Mouse (Mus musculus) left cerebral cortex, adult 18-20 months (tissue): Measurements from ENCODE around the gene Nav1. TPM values are rescaled to one million over a fixed set of nuclear protein-coding genes. Genes with fewer than 3 reads are reported as not detected.
A peak's percentile ranks its signal among the peaks of the same experiment; 100 is the strongest.
"Not testable (repeated sequence)": the region's sequence is repeated elsewhere in the genome, so short reads cannot be mapped to it uniquely, and the experiment has no call there.

ENCODE experiments used
- DNase-seq, 2 experiments: peaks; one replicate each; pipeline ENCODE4 v3.0.0; 2021 to 2022; ENCODE audit warnings: low spot score in 2 of 2, mixed read lengths in 1 of 2
- total RNA-seq, 2 experiments: library from RNA; stranded (reverse); gene quantifications; 2 replicates each; pipeline ENCODE4 v1.2.3; 2021

Gene Nav1
- total RNA-seq, 2 experiments from 2014 or later: 42.5 to 48.0 TPM

- no peak for DNase-seq
These were observed 114.7 kb downstream of the Nav1 start for GRCm38 (mm10) chr1:135492406-135492805.

DNA sequence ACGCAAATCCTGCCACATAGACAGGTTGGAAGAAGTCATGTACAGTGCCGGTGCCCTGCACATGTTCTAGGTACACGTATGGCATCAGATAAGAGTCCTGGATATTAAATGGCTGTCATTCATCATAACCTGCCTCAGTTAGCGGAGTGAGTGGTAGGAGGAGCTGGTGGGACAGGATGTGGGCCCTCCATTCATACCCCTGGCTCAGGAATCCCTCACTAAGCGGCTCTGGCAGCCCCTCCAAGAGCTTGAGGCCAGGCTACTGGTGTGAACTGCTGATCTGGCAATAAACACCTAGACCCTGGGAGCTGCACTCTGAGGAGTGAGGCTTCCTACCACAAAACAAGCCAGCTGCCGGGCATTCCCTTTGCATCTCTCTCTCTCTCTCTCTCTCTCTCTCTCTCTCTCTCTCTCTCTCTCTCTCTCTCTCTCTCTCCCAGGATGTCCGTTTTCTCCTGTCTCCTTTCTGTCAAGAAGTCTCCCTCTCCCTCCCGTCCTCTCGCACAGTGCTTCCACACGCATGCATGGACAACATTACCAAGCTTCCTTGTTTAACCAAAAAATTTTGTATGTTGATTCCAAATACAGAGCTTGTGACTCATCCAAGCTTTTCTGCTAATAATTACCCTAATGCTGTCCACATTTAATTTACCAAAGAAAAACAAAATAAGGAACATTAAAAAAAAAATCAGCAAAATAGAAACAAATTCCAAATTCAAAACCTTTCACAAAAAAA lies 116.0 kb downstream of the Nav1 start:
- DNase-seq: no peak

GRCm38 (mm10) chr1:135488879-135489278 lies 118.2 kb downstream of the Nav1 start:
- no peak for DNase-seq

- DNase-seq: no peak
These were observed 121.9 kb downstream of the Nav1 start for GRCm38 (mm10) chr1:135485179-135485578.

DNA sequence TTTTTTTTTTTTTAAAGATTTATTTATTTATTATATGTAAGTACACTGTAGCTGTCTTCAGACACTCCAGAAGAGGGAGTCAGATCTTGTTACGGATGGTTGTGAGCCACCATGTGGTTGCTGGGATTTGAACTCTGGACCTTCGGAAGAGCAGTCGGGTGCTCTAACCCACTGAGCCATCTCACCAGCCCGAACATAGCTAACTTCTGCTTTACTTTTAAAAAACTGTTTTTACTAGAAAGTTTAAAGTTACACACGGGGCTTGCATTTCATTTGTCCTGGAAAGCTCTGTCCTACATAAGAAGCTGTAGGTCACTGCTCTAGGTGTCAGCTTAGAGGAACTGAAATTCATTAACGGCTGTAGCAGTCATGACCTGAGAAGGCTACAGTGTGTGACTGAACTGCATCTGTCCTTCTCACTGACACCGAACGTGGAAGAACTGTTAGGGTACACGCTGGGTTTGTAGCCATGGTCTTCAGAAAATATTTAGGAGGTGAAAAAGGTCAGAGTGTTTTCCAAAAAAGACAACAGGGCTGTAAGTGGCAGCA lies 122.5 kb downstream of the Nav1 start:
- DNase-seq: not testable (repeated sequence)

- no peak for DNase-seq
These were observed 123.1 kb downstream of the Nav1 start for GRCm38 (mm10) chr1:135483971-135484370.

DNA sequence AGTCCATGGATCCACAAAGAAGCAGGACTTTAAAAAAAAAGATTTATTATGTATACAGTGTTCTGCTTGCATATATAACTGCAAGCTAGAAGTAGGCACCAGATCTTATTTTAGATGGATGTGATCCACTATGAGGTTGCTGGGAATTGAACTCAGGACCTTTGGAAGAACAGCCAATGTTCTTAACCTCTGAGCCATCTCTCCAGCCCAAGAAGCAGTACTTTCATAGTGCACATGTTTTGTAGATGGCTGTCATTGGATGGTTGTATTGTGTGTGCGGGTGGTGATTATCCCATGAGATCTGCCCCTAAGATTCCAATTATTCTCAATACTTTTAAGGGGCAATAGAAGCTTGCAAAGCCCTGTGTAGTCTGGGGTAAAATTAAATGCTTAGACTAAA lies 124.4 kb downstream of the Nav1 start:
- no peak for DNase-seq

GRCm38 (mm10) chr1:135481656-135482055 lies 125.4 kb downstream of the Nav1 start:
- no peak for DNase-seq

DNA sequence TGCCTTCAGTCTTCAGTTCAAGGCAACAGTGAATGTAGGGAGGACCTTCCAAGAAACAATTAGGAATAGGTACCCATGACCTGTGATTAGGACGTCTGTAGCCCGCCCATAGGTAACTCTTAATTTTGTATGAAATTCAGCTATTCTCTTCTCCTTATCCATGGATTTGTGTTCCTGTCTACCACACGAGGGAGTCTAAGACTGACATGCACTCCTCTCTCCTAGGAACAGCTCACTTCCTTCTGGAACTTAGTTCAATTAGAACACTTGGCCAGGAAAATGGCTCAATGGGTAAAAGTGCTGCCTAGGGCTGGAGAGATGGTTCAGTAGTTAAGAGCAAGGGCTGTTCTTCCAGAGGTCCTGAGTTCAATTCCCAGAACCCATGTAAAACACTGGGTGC lies 126.3 kb downstream of the Nav1 start:
- no peak for DNase-seq

GRCm38 (mm10) chr1:135475571-135475895 lies 131.6 kb downstream of the Nav1 start:
- DNase-seq: no peak

DNA sequence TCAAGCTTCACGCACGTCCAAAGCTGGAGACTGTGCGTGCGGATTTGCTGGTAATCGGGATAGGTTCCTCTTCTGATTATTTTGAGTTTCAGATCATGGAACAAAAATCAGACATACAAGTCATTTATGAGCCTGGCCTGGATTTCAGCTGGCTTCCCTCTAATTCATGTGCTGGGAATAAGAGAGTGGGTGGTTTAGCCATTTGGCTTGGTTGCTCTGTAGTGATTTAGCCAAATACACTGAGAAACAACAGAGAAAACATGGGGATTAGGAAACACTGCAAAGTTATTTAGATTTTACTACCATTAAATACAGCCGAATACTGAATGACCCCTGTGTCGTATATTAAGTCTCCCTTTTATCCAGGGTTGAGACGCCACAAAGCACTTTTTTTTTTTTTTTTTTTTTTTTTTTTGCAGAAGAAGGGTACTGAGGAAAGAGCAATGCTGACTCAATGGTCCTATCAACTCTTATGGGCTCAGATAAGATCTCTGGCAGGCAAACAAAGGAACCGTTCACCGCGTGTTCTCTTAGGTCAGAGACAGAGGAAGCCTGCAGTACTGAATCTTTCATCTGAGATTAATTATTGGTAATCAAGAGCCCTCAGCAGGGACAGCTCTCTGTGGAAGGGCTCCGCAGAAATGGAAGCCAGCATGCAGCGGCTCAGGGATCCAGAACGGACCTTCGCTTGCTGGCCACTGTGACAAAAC lies 132.1 kb downstream of the Nav1 start:
- no peak for DNase-seq

DNA sequence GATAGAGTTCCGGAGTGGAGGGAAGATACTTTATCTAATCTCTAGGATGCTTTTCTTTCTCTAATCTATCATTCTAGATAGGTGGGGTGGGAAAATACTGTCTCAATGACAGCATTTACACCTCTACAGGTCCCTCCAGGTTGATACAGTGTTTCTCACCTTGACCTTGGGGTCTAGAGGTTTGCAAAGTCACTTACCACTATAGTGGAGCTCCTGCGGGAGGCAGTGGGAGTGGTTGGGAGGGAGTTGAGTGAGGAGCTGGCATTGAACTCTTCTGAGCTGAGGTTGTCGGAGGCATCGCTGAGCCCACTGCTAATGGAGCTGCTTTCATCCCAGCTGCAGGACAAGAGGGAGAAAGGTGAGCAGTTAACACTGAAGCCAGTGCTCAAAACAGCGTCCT lies 134.6 kb downstream of the Nav1 start:
- no peak for DNase-seq

DNA sequence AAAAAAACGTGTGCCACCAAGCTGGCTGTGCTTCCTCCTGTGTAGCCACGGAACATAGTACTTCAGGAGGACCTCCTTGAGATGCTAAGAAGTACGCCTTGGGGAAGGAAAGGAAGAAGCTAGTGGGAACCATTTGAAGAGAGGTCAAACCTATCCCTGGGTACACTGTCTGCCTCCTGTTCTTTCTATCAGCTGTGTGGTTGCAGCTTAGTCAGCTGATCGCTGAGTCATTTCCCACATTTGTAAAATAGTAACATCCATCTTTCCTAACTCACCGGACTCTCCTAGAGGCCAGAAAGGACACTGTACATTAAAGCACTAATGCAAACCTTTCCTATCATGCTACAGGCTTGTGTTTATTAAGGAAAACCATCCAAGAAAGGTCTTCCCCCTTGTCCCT lies 135.4 kb downstream of the Nav1 start:
- no peak for DNase-seq

DNA sequence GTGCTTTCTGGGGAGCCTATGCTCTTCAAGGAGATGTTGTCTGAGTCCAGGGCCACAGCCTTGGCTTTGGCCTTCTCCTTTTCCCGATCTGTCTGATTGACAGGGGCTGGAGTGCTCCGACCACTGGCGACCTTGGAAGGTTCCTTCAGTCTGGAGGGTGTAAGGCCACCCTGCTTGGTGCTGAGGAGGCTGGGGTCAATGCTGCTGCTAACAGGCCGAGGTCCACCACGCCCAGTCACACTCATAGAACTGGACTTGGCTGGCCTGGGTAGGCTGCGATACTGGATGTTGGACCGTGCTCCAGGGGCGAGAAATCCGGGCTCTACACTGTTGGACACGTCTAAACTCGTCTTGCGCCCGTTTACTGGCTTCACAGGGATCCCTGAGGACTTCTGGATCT lies 136.5 kb downstream of the Nav1 start:
- DNase-seq: no peak

GRCm38 (mm10) chr1:135467462-135467861 lies 139.6 kb downstream of the Nav1 start:
- DNase-seq: no peak

DNA sequence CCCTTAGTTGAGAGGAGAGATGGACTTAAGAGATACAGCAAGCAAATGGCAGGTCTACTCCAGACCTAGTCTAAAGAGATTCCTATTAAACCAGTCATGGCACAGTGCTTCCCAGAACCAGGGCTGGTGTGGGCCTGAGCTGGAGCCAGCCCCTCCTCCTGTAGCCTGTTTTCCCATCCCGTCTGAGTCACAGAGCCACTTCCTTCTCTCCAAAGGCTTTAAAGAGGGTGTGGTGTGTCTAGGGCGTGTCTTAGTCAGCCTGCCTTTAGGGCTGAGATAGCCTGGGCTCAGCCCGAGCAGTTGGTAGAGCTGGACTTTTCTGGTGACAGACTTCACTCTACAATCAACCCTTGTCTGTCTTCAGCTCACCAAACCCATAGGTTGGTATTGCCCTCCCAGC lies 140.2 kb downstream of the Nav1 start:
- no peak for DNase-seq

GRCm38 (mm10) chr1:135465734-135466133 lies 141.4 kb downstream of the Nav1 start:
- no peak for DNase-seq

DNA sequence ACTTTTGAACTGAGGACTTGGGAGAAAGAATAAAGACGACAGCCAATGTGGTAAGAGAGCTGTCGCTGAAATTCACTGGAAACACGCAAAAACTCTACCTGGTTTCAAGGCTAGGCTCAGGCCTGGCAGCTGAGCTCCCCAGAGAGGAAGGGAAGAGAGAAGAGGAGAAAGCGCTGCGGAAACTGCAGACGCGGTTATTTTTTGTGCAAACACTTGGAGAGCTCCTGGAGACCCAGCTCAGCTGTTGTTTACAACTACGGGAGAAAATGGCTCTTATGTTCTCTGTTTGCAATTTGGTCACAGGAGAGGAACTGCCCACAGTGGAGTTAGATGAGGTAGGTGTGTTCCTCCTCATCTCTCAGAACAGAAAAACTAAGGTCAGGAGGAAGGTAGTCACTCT lies 144.4 kb downstream of the Nav1 start:
- DNase-seq: no peak

GRCm38 (mm10) chr1:135462304-135462703 lies 144.8 kb downstream of the Nav1 start:
- DNase-seq: no peak

DNA sequence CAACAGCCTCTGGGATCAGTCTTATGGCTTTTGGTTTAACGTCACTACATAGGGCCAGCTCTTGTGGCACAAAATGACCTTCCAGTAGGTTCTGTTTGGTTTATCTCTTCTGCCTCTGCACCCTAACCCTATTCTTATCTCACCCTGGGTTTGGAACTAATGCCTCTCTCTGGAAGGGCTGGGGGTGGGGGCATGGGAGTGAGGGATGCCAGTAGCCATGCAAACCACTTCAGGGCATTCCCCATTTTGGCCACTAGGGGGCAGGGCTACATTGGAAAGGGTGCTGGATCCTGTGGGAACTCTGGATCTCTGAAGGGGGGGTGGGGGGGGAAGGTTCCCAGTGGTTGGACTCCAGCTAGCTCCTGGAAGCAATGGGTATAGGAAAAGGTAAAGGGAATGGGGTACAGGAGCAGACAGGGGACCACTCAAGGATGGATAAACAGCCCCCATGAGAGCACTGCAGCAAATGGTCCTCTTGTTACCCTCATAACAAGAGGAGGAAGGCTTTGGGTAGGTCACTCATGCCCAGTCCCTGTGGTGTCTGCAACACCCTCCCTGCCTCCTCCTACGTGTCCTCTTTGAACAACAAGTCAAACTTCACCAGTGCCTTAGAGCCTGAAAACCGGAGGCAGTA lies 145.9 kb downstream of the Nav1 start:
- DNase-seq: peak; percentile 75 to 85

DNA sequence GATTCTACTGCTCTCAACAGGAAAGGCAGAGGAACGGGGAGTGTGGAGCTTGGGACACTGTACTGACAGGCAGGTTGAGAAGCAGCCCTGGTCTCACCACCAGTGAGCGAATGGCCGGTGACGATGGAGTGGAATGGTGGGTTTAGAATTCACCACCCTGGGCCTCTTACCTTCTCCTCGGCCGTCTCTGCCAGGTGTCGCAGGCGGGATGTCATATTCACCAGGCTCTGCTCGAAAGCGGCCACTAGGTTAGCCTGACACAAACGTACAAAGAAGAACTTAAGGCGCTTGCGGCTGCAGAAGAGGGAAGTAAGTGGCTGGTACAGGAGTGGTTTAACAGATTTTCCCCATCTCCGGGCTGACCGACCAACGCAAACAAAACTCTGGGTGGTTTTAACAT lies 146.6 kb downstream of the Nav1 start:
- DNase-seq: no peak

DNA sequence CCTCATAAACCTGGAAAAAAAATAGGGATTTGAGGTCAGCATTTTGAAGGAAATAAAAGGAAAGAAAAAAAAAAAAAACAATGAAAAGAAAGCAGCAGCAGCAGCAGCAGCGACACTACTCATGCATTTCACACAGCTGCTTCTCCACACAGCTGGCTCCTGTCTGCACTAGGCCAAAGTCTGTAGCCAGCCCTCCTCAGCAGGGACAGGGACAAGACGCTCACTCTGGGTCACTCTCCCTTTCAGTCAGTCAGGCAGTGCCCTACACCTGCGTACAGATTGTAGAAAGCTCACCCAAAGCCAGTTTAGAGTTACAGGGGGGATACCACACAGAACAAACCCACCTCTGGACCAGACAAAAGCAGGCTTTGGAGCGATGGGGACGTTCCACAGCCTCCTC lies 149.2 kb downstream of the Nav1 start:
- no peak for DNase-seq
